Mouse (Mus musculus) adrenal gland, adult 8-10 months (tissue): ENCODE results near the gene Usp36. TPM values are rescaled to one million over a fixed set of nuclear protein-coding genes. Genes with fewer than 3 reads are reported as not detected.
A peak's percentile ranks its signal among the peaks of the same experiment; 100 is the strongest.

Experiments used
- DNase-seq: peaks from one replicate; pipeline ENCODE4 v3.0.0; 2022
- total RNA-seq, 4 experiments: library from RNA; stranded (reverse); gene quantifications; 2 replicates each; pipeline ENCODE4 v1.2.4; 2022

The Usp36 gene
- total RNA-seq, 4 experiments from 2014 or later, result 21.0 to 36.9 (median 28.9) TPM

DNA sequence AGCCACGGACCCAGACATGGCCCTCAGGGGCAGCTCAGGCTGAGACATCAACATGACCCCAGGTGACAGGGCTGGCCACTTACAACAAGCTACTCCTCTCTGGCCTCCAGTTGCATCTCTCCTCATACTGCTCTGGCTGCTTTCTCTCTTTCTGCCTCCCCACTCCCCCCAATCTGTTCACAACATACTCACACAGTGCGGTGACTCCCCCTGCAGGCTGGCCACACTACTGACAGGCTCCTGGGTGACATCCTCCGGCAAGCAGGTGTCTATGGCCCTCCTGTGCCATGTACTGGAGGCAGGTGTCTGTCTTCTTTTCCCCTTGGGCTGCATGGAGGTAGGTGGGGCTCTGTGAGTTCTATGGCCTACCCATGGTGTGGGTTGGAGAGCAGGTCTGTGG lies 7.9 kb upstream of the Usp36 start:
- DNase-seq, result no peak

DNA sequence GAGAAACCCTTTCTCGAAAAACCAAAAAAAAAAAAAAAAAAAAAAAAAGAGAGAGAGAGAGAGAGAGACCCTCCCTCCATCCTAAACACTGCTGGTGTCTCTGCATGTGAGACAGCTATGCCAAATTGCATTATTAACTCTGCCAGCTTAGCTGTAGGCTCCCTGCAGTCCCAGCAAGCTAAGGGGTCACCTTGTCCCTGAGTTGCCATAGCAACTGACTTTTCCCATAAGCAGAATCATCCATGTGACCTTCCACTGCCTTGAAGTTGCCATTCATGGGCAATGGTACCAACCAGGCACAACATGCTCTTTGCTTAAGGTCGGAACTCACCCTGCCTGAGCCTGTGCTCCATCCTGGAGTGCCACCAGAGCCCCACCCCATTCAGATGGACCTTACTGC lies 5.0 kb upstream of the Usp36 start:
- DNase-seq, result no peak

DNA sequence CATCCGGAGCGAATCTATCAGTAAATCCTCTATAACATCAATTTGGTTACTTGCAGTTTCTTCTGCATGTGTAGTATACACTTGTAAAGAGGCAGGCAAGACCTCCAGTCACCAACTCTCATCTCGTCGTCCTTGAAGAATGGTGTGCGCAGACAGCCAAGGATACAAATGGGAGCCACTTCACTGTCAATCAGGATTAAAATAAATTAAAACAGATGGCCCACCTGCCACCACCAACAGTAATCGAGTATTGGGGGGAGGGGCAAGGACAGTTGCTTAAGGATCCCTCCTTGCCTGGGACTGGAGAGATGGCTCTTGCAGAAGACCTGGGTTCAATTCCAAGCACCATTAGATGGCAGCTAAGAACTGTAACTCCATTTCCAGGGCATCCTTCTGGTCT lies 2.6 kb upstream of the Usp36 start:
- DNase-seq, result no peak

DNA sequence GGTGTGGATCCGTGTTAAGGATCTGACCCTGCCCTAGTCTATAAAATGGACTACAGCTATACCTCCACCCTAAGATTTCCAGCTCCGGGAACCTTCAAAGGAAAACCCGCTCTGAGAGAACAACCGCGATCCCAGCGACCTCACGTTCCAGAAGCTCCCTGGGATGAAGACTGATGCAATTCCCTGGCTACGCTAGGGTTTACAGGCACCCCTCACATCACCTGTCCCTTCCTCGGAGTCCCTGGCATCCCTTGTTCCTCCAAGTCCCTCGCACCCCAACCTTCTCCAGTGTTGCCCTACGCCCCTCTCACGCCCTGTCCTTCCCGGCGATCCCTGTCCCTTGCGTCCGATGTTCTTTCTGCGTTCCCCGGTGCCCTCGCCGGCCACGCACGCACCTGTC lies 482 bp downstream of the Usp36 start:
- DNase-seq, result no peak

DNA sequence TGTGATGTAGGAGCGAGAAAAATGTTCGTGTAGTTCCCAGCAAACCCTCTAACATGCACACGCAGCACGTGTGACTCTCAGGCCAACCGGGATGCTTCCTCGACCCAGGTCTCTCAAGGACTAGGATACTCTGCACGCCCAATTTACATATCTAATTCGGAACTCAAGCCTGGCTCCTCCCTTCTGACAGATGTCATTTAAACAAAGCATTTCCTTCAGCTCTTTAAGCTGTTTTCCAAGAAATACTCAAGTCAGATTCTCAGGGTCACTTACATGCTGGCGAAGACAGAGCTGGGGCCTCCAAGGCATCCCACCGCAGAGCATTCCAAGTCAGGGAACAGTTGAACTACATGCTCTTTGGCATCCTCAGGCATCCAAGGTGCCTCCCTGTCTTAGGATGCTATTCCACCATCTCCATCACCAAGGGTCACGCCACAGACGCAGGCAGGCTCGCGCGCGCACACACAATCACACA lies 970 bp downstream of the Usp36 start:
- no peak for DNase-seq

DNA sequence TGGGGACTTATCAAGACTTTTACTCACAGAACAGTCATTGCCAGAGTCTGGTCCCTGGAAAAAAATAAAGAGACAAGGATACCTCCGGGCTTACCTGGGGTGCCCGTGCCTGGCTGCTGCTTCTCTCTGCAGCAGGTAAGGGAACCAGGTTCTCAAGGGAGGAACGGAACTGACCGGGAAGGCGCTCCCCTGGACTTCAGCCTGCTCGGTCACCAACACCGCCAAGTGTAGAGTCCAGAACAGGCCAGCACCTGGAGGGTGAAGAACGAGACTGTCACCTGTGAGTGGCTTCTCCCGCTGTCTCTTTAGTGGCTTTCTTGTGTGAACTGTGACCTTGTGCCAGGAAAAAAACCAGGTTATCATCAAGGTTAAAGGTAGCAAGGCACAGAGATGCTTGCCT lies 2.5 kb downstream of the Usp36 start:
- no peak for DNase-seq

DNA sequence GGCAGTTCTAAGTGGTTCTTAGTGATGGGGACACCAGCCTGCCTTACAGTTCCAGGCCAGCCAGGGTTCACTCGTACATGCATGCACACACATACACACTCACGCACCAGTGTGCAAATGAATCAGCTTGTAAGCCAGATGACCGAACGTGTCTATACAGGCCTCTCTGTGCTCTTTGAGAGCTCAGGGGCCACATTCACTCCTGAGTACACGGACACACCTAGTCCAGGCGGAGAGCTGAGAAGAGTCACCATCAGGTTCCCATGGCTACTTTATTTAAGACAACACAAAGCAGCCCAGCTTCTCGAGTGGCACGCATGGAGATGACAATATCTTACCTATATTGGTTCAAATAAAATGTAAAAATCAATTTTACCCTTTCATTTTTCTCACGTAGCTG lies 3.6 kb downstream of the Usp36 start:
- no peak for DNase-seq

DNA sequence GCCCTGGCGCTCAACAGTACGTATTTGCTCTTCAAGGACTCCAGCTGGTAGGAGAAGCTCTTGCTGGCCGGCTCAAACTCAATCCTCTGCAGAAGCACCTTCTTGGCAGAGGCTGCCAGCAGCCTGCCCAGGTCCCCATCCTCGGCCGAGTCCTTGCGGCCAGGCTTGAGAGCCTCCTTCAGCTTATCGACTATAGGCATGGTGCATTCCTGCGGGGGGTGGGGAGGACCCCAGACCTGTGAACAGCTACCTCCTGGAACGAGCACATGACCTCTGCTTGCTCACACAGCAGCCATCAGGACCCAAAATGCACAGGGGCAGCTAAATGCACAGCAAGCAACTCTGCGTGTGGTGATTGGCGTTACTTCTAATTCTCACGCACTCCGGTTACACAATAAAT lies 4.3 kb downstream of the Usp36 start:
- no peak for DNase-seq

DNA sequence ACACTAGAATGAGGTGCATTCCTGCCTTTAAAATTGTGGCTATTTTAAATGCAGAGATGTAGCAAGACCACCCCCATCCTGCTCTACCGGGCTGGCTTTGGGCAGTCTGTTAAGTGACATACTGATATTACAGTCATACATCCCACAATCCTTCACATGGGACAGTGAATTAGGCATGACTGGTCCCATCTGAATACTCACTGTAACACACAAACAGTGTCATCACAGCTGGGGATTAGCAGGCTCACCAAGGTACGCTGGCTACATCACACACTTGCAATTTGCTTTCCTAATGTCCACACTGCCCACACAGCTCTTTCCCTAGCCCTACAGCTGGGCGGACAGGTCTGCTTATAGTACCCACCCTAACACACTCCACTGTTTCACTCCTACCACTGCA lies 9.8 kb downstream of the Usp36 start:
- no peak for DNase-seq

DNA sequence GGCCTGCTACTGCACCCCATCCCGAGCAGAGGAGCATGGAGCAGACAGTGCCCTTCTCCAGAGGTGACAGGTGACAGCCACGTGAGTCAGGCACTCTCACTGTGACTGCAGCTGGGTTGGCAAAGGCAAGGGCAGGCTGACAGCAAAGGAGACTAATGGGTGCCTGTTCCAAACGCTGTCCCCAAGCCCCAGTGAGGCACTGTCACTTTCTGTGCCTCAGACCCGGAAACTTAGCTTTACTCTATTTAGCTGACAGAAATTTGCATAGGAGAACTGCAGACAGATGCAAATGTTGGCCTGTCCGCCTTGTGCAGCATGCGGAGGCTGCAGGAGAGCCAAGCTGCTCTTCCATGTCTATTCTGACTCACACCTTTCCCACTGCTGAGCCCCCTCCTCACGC lies 13.7 kb downstream of the Usp36 start:
- no peak for DNase-seq

DNA sequence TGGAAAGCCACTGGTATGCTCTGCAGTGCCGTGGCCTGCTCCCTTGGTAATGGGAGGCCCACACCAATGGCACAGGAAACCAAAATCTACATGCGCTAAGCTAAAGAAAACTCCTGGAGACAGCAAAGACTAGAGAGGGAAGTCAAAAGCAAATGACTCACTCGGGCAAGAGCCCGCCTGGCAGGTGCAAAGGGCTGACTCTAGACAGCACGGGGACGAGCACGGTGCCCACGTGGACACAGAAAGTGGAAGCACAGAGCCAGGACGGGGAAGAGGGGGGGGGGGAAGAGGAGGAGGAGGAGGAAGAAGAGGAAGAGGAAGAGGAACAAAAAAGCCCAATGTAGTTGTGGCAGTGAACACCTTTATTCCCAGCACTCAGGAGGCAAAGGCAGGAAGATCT lies 15.0 kb downstream of the Usp36 start:
- no peak for DNase-seq

DNA sequence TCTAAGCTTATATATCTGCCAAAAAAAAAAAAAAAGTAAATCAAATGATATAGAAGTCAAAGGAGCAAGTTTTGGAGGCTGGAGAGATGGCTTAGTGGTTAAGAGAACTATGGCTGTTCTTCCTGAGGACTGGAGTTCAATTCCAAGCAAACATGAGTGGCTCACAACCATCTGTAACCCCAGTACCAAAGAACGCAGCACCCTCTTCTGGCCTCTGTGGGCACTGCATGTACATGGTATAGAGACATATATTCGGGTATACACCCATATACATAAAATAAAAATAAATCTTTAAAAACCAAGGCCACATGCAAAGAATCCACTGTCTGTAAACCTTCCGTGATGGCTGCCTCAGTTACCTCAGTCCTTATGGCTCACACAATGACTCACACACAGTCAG lies 20.2 kb downstream of the Usp36 start:
- no peak for DNase-seq

DNA sequence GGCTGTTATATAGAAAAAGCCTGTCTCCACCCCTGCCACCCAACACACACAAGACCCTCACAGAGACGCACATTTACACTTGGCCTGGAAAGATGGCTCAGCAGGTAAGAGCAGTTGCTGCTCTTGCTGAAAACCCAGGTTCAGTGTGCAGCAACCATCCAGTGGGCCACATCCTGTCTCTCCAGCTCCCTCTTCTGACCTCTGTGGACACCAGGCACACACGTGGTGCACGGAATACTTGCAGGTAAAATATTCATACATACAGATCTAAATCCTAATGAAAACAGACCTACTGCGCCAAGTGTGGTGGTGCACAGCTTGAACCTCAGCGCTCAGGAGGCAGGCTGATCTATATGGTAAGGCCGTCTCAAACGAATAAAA lies 23.4 kb downstream of the Usp36 start:
- no peak for DNase-seq

DNA sequence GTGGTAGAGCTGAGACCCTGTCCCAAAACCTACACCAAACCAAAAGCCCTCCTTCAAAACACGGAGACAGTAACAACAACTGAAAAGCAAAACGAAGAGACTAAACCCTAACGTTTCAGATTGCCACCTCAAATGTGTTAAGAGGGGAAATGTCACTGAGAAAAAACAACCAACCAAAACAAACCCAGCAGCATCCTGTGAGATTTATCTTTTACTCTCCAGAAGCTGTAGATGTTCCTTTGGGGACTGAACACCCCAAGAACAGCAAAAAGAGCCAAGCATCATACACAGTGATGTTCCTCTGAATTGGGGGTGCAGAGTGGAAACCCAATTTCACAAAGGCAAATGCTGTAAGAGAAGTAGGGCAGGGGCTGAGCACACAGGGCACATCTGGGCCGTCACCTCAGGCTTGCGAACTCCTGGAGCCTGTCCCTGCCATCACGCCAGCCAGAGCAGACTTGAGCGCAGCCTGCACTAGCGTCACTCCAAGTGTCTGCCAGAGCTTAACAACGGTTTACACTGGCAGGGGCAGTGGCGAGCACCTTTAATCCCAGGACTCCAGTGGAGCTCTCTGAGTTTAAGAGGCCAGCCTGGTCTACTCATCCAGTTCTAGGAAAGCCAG lies 23.9 kb downstream of the Usp36 start:
- DNase-seq, result no peak

DNA sequence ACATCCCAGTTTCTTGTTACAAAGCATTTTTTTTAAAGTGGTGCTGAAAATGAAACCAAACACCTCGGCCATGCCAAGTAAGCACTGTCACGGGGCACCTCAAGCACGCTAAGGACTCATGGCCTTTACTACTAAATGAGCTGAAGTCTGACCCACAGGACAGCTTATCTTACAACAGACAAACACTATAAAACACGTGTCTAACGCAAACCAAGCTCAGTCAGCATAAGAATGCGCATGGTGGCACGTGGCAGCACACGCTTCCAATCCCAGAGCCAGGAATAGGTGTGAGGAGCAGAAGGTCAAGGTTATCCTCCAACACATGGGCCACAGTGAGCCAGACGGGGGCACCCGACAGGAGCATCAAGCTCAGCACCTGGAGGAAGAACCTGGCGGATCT lies 24.4 kb downstream of the Usp36 start:
- DNase-seq, result peak; percentile 61

DNA sequence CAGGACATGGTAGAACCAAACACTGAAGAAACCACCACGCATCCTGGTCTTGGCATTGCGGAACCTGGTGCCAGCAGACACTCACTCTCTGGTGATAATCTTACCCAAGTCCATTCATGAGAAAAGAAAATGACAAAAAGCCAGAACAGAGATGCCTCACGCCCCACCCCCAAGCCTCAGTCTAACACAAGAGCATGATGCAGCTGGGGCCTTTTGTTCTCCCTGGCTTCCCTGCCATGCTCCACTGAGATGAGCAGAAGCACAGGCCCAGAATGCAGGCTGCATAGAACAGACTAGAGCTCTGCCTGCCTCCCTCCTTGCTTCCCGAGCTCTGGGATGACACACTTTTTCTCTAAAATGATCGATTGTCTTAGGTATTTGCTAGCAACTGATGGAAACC lies 26.9 kb downstream of the Usp36 start:
- no peak for DNase-seq

DNA sequence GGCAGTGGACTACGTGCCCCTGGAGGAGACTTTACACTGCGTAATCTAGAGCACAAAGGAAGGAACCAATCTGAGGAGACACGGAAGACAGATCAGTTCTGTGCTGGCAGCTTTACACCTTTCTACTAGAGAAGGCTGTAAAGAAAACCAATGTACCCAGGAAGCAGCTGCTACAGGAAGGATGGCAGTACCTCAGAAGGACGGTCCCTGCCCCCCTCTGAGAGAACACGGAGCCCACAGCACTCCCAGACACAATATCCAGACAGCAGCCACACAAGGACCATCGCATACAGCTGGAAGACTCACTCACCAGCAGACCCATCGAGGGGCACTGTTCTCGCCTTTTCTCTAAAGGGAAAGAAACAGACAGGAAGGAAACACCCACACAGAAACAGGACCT lies 30.0 kb downstream of the Usp36 start:
- DNase-seq, result no peak

DNA sequence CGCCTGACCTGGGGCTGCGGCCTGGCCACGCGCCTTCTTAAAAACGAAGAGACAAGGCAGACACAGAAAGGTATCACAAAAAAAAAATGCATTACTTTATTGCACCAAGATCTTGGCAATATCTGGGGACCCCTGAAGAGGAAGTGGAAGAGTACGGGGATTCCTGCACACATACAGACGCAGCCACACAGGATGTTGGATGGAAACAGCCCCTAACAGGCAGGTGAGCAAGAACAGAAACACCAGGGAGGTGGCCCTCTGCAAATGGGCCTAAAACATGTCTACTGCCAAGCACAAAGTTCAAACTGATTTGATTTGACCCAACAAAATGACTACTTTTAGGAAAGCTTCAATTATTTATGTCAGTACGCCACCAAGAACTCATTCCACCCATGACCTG lies 30.5 kb downstream of the Usp36 start:
- DNase-seq, result no peak

DNA sequence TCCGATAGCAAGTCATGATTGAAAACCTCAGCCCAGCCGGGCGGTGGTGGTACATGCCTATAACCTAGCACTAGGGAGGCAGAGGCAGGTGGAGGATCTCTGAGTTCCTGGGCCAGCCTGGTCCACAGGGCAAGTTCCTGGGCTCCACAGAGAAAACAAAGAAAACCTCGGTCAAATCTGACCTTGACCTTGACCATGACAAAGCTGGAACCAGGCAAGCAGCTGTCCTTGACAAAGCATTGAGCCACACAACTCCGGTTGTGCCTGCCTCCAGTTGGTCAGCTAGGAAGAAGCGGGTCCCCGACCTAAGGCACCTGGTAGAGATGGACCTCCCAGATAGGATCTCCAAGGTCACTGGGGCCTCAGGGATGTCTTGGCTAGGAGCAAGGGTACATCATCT lies 33.7 kb downstream of the Usp36 start:
- DNase-seq, result peak; percentile 69

DNA sequence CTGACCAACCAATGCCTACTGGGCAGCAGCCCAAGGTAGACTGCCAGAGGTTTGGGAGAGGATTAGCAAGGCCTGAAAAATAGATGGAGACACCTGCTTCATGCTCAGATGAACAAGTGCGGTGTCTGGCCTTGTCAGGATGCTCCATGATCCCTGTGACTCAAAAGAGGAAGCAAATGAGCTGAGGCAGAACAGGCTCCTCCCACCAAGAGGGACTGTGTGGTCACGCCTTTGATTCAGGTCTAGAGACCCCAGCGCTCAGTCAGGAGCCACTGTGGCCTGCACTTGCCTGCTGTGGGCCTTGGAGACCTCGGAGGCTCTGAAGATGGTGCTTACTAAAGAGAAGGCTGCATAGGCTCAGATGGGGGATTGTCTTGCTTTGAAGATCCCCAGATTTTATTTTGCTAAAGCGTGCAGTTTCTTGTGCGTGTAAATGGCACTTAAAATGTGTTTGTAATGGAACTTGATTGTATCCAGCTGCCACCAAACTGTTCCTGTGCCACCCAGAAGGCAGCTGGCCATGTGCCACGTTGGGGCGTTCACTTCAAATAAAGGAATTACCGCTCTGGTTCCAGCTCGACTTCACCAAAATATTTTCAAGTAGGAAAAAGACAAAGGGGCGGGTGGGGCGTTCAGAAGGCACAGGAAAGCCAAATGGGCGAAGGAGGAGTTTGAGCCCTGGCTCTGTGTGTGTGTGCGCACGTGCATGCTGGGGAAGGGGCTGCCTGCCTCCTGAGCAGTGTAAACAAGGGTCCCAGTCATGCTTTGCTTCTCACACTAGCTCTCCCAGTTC lies 35.7 kb downstream of the Usp36 start:
- no peak for DNase-seq

DNA sequence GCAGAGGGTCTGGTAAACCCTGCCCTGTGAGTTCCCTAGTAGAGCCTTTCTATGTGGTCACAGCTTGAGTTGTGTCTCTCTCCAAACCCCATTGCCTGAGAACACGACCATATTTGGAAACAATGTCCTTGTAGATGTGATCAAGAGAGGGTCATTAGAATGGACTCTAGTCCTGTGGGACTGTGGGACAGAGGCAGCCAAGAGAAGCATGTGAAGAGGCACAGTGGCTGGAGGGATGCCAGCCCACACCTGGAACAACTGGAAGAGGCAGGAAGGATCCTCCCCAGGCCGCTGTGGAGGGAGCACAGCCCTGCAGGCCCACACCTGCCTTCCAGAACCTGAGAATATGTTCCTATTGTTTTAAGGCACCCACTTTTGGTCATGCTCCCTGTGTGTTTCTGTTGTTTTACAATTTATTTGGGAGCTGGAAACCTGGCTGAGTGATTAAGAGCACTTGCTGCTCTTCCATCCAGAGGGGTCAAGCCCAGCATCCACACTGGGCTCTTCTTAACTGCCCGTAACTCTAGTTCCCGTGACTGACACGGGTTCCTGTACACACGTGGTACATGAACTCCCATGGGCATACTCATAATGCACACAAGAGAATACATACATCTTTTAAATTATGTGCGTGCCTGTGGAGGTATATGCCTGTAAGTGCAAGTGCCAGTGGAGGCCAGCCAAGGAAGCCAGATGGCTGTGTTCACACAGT lies 36.4 kb downstream of the Usp36 start:
- DNase-seq, result no peak

DNA sequence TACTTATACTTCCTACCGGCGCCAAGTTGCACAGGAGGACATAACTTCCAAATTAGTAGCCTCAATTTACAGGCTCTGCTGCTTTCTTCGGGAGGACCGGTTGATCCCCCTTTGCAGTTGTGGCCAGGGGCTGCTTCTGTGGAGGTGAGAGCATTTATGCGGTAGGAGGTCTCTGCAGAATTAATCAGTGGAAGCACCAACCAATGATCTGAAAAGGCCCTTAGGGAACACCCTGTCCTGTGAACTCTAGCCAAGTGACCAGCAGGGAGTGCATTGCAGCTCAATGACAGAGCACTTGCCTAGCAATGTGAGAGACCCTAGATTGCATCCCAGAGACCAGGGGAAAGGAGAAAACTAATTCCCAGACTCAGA lies 41.0 kb downstream of the Usp36 start:
- peak; percentile 47 for DNase-seq

DNA sequence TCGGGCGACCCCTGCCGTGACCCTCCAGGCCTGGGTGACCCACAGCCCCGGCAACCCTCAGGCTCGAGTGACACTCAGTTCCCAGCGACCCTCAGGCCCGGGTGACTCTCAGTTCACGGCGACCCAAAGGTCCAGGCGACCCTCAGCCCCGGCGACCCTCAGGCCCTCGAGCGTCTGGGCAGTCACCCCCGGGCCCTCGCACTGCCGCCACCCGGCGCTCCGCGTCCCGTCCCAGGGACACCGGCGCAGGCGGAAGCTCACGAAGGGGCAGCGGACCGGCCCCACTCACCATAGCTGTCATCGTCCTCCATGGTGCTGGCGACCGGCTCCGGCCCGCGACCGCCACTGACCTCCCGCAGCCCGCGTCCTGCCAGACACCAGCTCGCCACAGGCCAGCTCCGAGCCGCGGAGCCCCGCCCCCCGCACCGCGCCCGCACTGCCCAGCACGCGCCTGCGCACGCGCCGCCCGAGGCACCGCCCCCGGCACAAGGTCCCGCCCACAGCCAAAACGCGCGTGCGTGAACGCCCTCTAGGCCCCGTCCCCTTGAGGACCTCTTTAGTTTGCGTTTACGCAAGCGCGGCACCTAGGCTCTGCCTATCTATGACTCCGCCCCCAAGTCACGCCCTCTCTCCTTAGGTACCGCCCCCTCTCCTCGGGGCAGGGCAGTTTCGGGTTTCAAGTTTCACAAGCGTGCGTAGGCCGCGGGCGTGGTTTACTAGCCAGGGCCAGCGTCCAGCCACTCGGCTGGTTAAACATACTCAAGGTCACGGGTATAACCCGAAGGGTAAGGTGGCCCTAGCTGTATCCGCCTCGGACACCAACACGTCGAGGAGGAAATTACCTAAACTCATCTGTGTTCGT lies 41.7 kb downstream of the Usp36 start, which contains the start of gene Cyth1:
Gene Cyth1 (minus strand): TSS at position 443 of the 862 bp plus-strand sequence.
- DNase-seq, result peak; percentile 100
